10 mouse cellular contexts compared by ENCODE assay signal in genomic region chr6:85371859-85372405, GRCm38 (mm10). TPM values are rescaled to one million over a fixed set of nuclear protein-coding genes. Genes with fewer than 3 reads are reported as not detected.
DNase-seq lines count a peak whose midpoint lies in the region; ATAC-seq and TF ChIP-seq lines count a peak whose summit lies in the region.
"Had no signal": no experiment of that assay in that cellular context is flagged by ENCODE, and none has a peak within 500 bp of the region (broad histone marks: within the 10 kb centered on the region; RNA-seq: fewer than 3 reads in every experiment).

No protein-coding gene starts in this region.

- 73% methylated on average over 6 of the region's 6 CpGs for WGBS in kidney, postnatal 0 days
- WGBS in heart, embryonic 15.5 days = 44% methylated on average over 6 of the region's 6 CpGs
- WGBS in midbrain, postnatal 0 days = 79% methylated on average over 6 of the region's 6 CpGs
- WGBS in liver, embryonic 11.5 days = 82% methylated on average over 6 of the region's 6 CpGs

- H3K4me2 ChIP-seq in kidney, postnatal 0 days (ENCODE audit: low read length) = peak overlapping the region; percentile 91
- peak overlapping the region; percentile 76 for H3K4me2 ChIP-seq in heart, embryonic 15.5 days
- peak overlapping the region; percentile 56 for H3K4me2 ChIP-seq in midbrain, postnatal 0 days (ENCODE audit: low read depth, low read length, poor library complexity, severe bottlenecking)
- H3K4me2 ChIP-seq in liver, embryonic 11.5 days = no peak overlapping the region

- peak overlapping the region; percentile 23; the same call in 1 of the 2 replicates for H3K9ac ChIP-seq in kidney, postnatal 0 days (ENCODE audit: low read depth, low read length)
- peak overlapping the region; percentile 97 for H3K9ac ChIP-seq in heart, embryonic 15.5 days
- H3K9ac ChIP-seq in midbrain, postnatal 0 days (replicated peaks; ENCODE audit: low read length, poor library complexity, severe bottlenecking) = 0 out of 2 replicates have a peak overlapping the region, but pooled peaks have one; percentile 25
- H3K9ac ChIP-seq in liver, embryonic 11.5 days (ENCODE audit: low read depth, low read length) = no peak overlapping the region
- H3K9ac ChIP-seq: liver, postnatal 0 days had no signal

- H3K27ac ChIP-seq in kidney, postnatal 0 days = no peak overlapping the region
- H3K27ac ChIP-seq in heart, embryonic 15.5 days = peak overlapping the region; percentile 90
- H3K27ac ChIP-seq in midbrain, postnatal 0 days (ENCODE audit: low read depth, low read length) = no peak overlapping the region
- H3K27ac ChIP-seq in liver, embryonic 11.5 days (ENCODE audit: low read depth, low read length) = no peak overlapping the region

- no peak for TF ChIP-seq CTCF in kidney, postnatal 0 days (IDR thresholded peaks at IDR 0.05; ENCODE audit: low read depth)
- TF ChIP-seq CTCF in midbrain, postnatal 0 days (IDR thresholded peaks at IDR 0.05) = no peak

- no peaks in the 10 kb centered on the region for H3K9me3 ChIP-seq in kidney, postnatal 0 days (replicated peaks; ENCODE audit: low read length)
- no peaks in the 10 kb centered on the region for H3K9me3 ChIP-seq in heart, embryonic 15.5 days (replicated peaks)
- H3K9me3 ChIP-seq in midbrain, postnatal 0 days (ENCODE audit: low read length) = no peaks in the 10 kb centered on the region
- no peaks in the 10 kb centered on the region for H3K9me3 ChIP-seq in liver, embryonic 11.5 days (ENCODE audit: control insufficient read depth, low read length)

- no peaks in the 10 kb centered on the region for H3K27me3 ChIP-seq in kidney, postnatal 0 days (ENCODE audit: insufficient read depth, low read length)
- H3K27me3 ChIP-seq in heart, embryonic 15.5 days = no peaks in the 10 kb centered on the region
- no peaks in the 10 kb centered on the region for H3K27me3 ChIP-seq in midbrain, postnatal 0 days (ENCODE audit: insufficient read depth, low read length)
- peaks cover 2% of the 10 kb centered on the region; the same call in 1 of the 2 replicates for H3K27me3 ChIP-seq in liver, embryonic 11.5 days (replicated peaks; ENCODE audit: control insufficient read depth, insufficient read depth, low read length)

- DNase-seq in cerebellum, adult 8-10 months = peak; percentile 24
- DNase-seq in cerebellum, postnatal 36 days = no peak
- no peak for DNase-seq in kidney, postnatal 0 days (ENCODE audit: low spot score)
- no peak for DNase-seq in kidney, postnatal 10 days
- no peak for DNase-seq in midbrain, postnatal 0 days (ENCODE audit: low spot score)
- no peak for DNase-seq in liver, embryonic 11.5 days (ENCODE audit: low spot score)
- no peak for DNase-seq in adrenal gland, postnatal 4 days (ENCODE audit: low spot score in 2 of 2)
- DNase-seq: liver, postnatal 0 days; thymus, postnatal 4 days had no signal

- no peak for ATAC-seq in kidney, postnatal 0 days (replicated peaks; ENCODE audit: low FRiP score, low read depth)
- ATAC-seq in heart, embryonic 15.5 days (replicated peaks; ENCODE audit: insufficient number of reproducible peaks, insufficient read depth, low FRiP score, low read depth) = no peak
- ATAC-seq in midbrain, postnatal 0 days (ENCODE audit: low FRiP score) = no peak
- no peak for ATAC-seq in liver, embryonic 11.5 days (replicated peaks; ENCODE audit: low FRiP score)
- ATAC-seq: liver, postnatal 0 days had no signal

- H3K4me1 ChIP-seq in kidney, postnatal 0 days (replicated peaks; ENCODE audit: insufficient read depth, low read length) = peaks cover 39% of the 10 kb centered on the region
- peaks cover 67% of the 10 kb centered on the region for H3K4me1 ChIP-seq in heart, embryonic 15.5 days (replicated peaks)
- peaks cover 15% of the 10 kb centered on the region for H3K4me1 ChIP-seq in midbrain, postnatal 0 days (ENCODE audit: insufficient read depth, low read length)
- H3K4me1 ChIP-seq in liver, embryonic 11.5 days (replicated peaks; ENCODE audit: control insufficient read depth, insufficient read depth, low read length) = peaks cover 4% of the 10 kb centered on the region; the same call in 1 of the 2 replicates

- no peaks in the 10 kb centered on the region for H3K36me3 ChIP-seq in kidney, postnatal 0 days (ENCODE audit: insufficient read depth, low read length)
- no peaks in the 10 kb centered on the region for H3K36me3 ChIP-seq in heart, embryonic 15.5 days
- no peaks in the 10 kb centered on the region; the same call in 1 of the 2 replicates for H3K36me3 ChIP-seq in midbrain, postnatal 0 days (ENCODE audit: insufficient read depth, low read length)
- no peaks in the 10 kb centered on the region for H3K36me3 ChIP-seq in liver, embryonic 11.5 days (ENCODE audit: control insufficient read depth, insufficient read depth, low read length)

- peak overlapping the region; percentile 6 for H3K4me3 ChIP-seq in kidney, postnatal 0 days (replicated peaks; ENCODE audit: low read depth, low read length)
- H3K4me3 ChIP-seq in heart, embryonic 15.5 days = peak overlapping the region; percentile 92
- H3K4me3 ChIP-seq in midbrain, postnatal 0 days (ENCODE audit: low read depth, low read length) = peak overlapping the region; percentile 79; the same call in 1 of the 2 replicates
- H3K4me3 ChIP-seq in liver, embryonic 11.5 days (ENCODE audit: low read depth, low read length) = no peak overlapping the region

RNA-seq across cellular contexts. Expression of gene Rab11fip5, which starts 2.5 kb away (rescaled TPM):
- 21.0 and 21.2 TPM in 2 replicates for polyA plus RNA-seq in kidney, postnatal 0 days (2015; fragmentation: Nextera tagmentation; extraction: Ambion mirVana)
- 42.3 and 45.3 TPM in 2 replicates for polyA plus RNA-seq in heart, embryonic 15.5 days (2015; fragmentation: Nextera tagmentation; extraction: Ambion mirVana)
- 52.9 and 65.5 TPM in 2 replicates for total RNA-seq in midbrain, postnatal 0 days (2014; rRNA removed)
- polyA plus RNA-seq in midbrain, postnatal 0 days (2015; fragmentation: Nextera tagmentation; extraction: Ambion mirVana) = 24.3 and 27.2 TPM in 2 replicates
- 1.0 TPM in 2 replicates for polyA plus RNA-seq in liver, embryonic 11.5 days (2014; fragmentation: Nextera tagmentation; extraction: Ambion mirVana)
- 10 to 100 TPM; 39.4 to 41.1 TPM for total RNA-seq in adrenal gland, postnatal 4 days (2021)

RNA-seq across cellular contexts. Expression of gene Sfxn5, which starts 38.7 kb away (rescaled TPM):
- polyA plus RNA-seq in kidney, postnatal 0 days (2015; fragmentation: Nextera tagmentation; extraction: Ambion mirVana) = 12.9 and 15.7 TPM in 2 replicates
- polyA plus RNA-seq in heart, embryonic 15.5 days (2015; fragmentation: Nextera tagmentation; extraction: Ambion mirVana) = 3.7 and 4.9 TPM in 2 replicates
- 98.6 and 135 TPM in 2 replicates for total RNA-seq in midbrain, postnatal 0 days (2014; rRNA removed)
- 76.1 and 76.3 TPM in 2 replicates for polyA plus RNA-seq in midbrain, postnatal 0 days (2015; fragmentation: Nextera tagmentation; extraction: Ambion mirVana)
- 3.8 and 4.0 TPM in 2 replicates for polyA plus RNA-seq in liver, embryonic 11.5 days (2014; fragmentation: Nextera tagmentation; extraction: Ambion mirVana)
- total RNA-seq in adrenal gland, postnatal 4 days (2021) = 10 to 100 TPM; 11.8 to 12.7 TPM

RNA-seq across cellular contexts. Expression of gene Noto, which starts 51.8 kb away (rescaled TPM):
- not detected in 2 replicates for polyA plus RNA-seq in kidney, postnatal 0 days (2015; fragmentation: Nextera tagmentation; extraction: Ambion mirVana)
- polyA plus RNA-seq in heart, embryonic 15.5 days (2015; fragmentation: Nextera tagmentation; extraction: Ambion mirVana) = 0.15 TPM in 1 of 2 replicates, not detected in the other
- total RNA-seq in midbrain, postnatal 0 days (2014; rRNA removed) = not detected in 2 replicates
- polyA plus RNA-seq in midbrain, postnatal 0 days (2015; fragmentation: Nextera tagmentation; extraction: Ambion mirVana) = not detected in 2 replicates
- not detected in 2 replicates for polyA plus RNA-seq in liver, embryonic 11.5 days (2014; fragmentation: Nextera tagmentation; extraction: Ambion mirVana)
- not detected for total RNA-seq in adrenal gland, postnatal 4 days (2021)
- polyA plus RNA-seq: liver, postnatal 0 days had no signal

RNA-seq across cellular contexts. Expression of gene Smyd5, which starts 59.9 kb away (rescaled TPM):
- 34.6 and 38.7 TPM in 2 replicates for polyA plus RNA-seq in kidney, postnatal 0 days (2015; fragmentation: Nextera tagmentation; extraction: Ambion mirVana)
- 29.6 and 38.4 TPM in 2 replicates for polyA plus RNA-seq in heart, embryonic 15.5 days (2015; fragmentation: Nextera tagmentation; extraction: Ambion mirVana)
- total RNA-seq in midbrain, postnatal 0 days (2014; rRNA removed) = 66.6 and 71.4 TPM in 2 replicates
- 65.6 and 66.5 TPM in 2 replicates for polyA plus RNA-seq in midbrain, postnatal 0 days (2015; fragmentation: Nextera tagmentation; extraction: Ambion mirVana)
- 65.5 and 68.2 TPM in 2 replicates for polyA plus RNA-seq in liver, embryonic 11.5 days (2014; fragmentation: Nextera tagmentation; extraction: Ambion mirVana)
- 10 to 100 TPM; 39.3 to 43.5 TPM for total RNA-seq in adrenal gland, postnatal 4 days (2021)

Comparison
In these comparisons a context has a peak if more than half of its experiments do, and no peak if none do; other contexts are left out.
1. RNA of gene Rab11fip5, which starts 2.5 kb away (polyA plus RNA-seq): 42.3 to 45.3 TPM in heart, embryonic 15.5 days, 24.3 to 27.2 TPM in midbrain, postnatal 0 days and 21.0 to 21.2 TPM in kidney, postnatal 0 days; 1.0 TPM in liver, embryonic 11.5 days; every median in the first group is over 10 times any median in the second.